Mouse (Mus musculus) adrenal gland, adult (tissue): ENCODE results near the gene Il1rl2.
A peak's percentile ranks its signal among the peaks of the same experiment; 100 is the strongest.

Experiments used
- DNase-seq, 2 experiments: peaks; one replicate each; pipeline ENCODE4 v3.0.0; 2022 to 2023; ENCODE audit warnings: low spot score in 1 of 2; ENCODE audit not compliant: inconsistent age in 2 of 2

Il1rl2 gene

GRCm38 (mm10) chr1:40324955-40325702, 719 bp downstream of the Il1rl2 start:
- peak in 1 of 2 experiments; percentile 30 for DNase-seq

- DNase-seq: no peak
These were observed 1.4 kb downstream of the Il1rl2 start for GRCm38 (mm10) chr1:40325711-40326327.

GRCm38 (mm10) chr1:40327604-40328003, 3.2 kb downstream of the Il1rl2 start:
- DNase-seq: no peak

- DNase-seq: no peak
These were observed 5.1 kb downstream of the Il1rl2 start for GRCm38 (mm10) chr1:40329526-40329925.

- DNase-seq: no peak
These were observed 5.8 kb downstream of the Il1rl2 start for GRCm38 (mm10) chr1:40330181-40330580.

GRCm38 (mm10) chr1:40339346-40339745, 14.9 kb downstream of the Il1rl2 start:
- peak; percentile 5 to 38 for DNase-seq

- DNase-seq: no peak
These were observed 15.7 kb downstream of the Il1rl2 start for GRCm38 (mm10) chr1:40340102-40340501.

- DNase-seq: no peak
These were observed 27.9 kb downstream of the Il1rl2 start for GRCm38 (mm10) chr1:40352158-40352903.

- DNase-seq: no peak
These were observed 28.5 kb downstream of the Il1rl2 start for GRCm38 (mm10) chr1:40352904-40353286.

- DNase-seq: no peak
These were observed 30.3 kb downstream of the Il1rl2 start for GRCm38 (mm10) chr1:40354665-40355064.

- DNase-seq: no peak
These were observed 31.0 kb downstream of the Il1rl2 start for GRCm38 (mm10) chr1:40355431-40355843.

GRCm38 (mm10) chr1:40355904-40356521, 31.6 kb downstream of the Il1rl2 start:
- DNase-seq: peak in 1 of 2 experiments; percentile 6

GRCm38 (mm10) chr1:40357921-40358320, 33.5 kb downstream of the Il1rl2 start:
- DNase-seq: no peak

- DNase-seq: no peak
These were observed 33.9 kb downstream of the Il1rl2 start for GRCm38 (mm10) chr1:40358351-40358750.

- DNase-seq: peak; percentile 5 to 43
These were observed 34.4 kb downstream of the Il1rl2 start for GRCm38 (mm10) chr1:40358771-40359181.

- DNase-seq: no peak
These were observed 35.3 kb downstream of the Il1rl2 start for GRCm38 (mm10) chr1:40359731-40360130.

- DNase-seq: no peak
These were observed 36.6 kb downstream of the Il1rl2 start for GRCm38 (mm10) chr1:40360969-40361368.

- no peak for DNase-seq
These were observed 37.2 kb downstream of the Il1rl2 start for GRCm38 (mm10) chr1:40361596-40361995.

- no peak for DNase-seq
These were observed 38.4 kb downstream of the Il1rl2 start for GRCm38 (mm10) chr1:40362784-40363183.

- DNase-seq: no peak
These were observed 48.5 kb downstream of the Il1rl2 start for GRCm38 (mm10) chr1:40372951-40373350.

- DNase-seq: peak in 1 of 2 experiments; percentile 33
These were observed 50.7 kb downstream of the Il1rl2 start for GRCm38 (mm10) chr1:40375148-40375547.
